Mouse (Mus musculus) MEL (cell line): ENCODE measurements around the gene Atp8b2. TPM values are rescaled to one million over a fixed set of nuclear protein-coding genes. Genes with fewer than 3 reads are reported as not detected.

Source experiments
- DNase-seq: peaks from one replicate; pipeline ENCODE4 v3.0.0; 2011; ENCODE audit warnings: low read depth, low spot score
- H3K27ac ChIP-seq: 2 replicates; pipeline ENCODE4 v1.5.1; 2012; ENCODE audit warnings: low read depth, mild to moderate bottlenecking, control low read depth, low read length, moderate library complexity; ENCODE audit not compliant: control insufficient read depth
- H3K27me3 ChIP-seq, 2 experiments: fragments of 150-350 bp in 1 of 2; sonication (generic) in 1 of 2; 2 replicates each; pipeline ENCODE4 v1.6.1; 2012; ENCODE audit warnings: low read length in 2 of 2, mild to moderate bottlenecking in 2 of 2, improper control_type of control experiment in 1 of 2, moderate library complexity in 1 of 2; ENCODE audit not compliant: insufficient read depth in 2 of 2, control insufficient read depth in 1 of 2
- H3K36me3 ChIP-seq, 2 experiments: 2 replicates each; pipeline ENCODE4 v1.6.1; 2012 to 2014; ENCODE audit warnings: low read length in 2 of 2, improper control_type of control experiment in 1 of 2, inconsistent platforms in 1 of 2, mild to moderate bottlenecking in 1 of 2; ENCODE audit not compliant: insufficient read depth in 2 of 2, control insufficient read depth in 1 of 2
- H3K4me1 ChIP-seq, 2 experiments: fragments of 150-350 bp in 1 of 2; sonication (generic) in 1 of 2; 2 replicates each; pipeline ENCODE4 v1.6.1; 2012; ENCODE audit warnings: low read length in 2 of 2, improper control_type of control experiment in 1 of 2, mild to moderate bottlenecking in 1 of 2; ENCODE audit not compliant: insufficient read depth in 2 of 2, control insufficient read depth in 1 of 2
- H3K4me3 ChIP-seq, 2 experiments: fragments of 150-350 bp in 1 of 2; sonication (generic) in 1 of 2; 2 replicates each; pipeline ENCODE4 v1.5.1; 2012; ENCODE audit warnings: low read depth in 2 of 2, low read length in 2 of 2, mild to moderate bottlenecking in 2 of 2, moderate library complexity in 2 of 2, control low read depth in 1 of 2, improper control_type of control experiment in 1 of 2; ENCODE audit not compliant: control insufficient read depth in 1 of 2, insufficient read depth in 1 of 2
- H3K79me2 ChIP-seq: 2 replicates; pipeline ENCODE4 v1.6.1; 2012; ENCODE audit warnings: mild to moderate bottlenecking, low read length, moderate library complexity; ENCODE audit not compliant: control insufficient read depth, poor library complexity, insufficient read depth
- H3K9ac ChIP-seq: 2 replicates; pipeline ENCODE4 v1.6.1; 2012; ENCODE audit warnings: low read depth, mild to moderate bottlenecking, control low read depth, low read length, moderate library complexity; ENCODE audit not compliant: control insufficient read depth, poor library complexity, severe bottlenecking
- H3K9me3 ChIP-seq: fragments of 150-350 bp; sonication (generic); replicated peaks from 2 replicates; pipeline ENCODE4 v1.6.1; 2012; ENCODE audit warnings: mild to moderate bottlenecking, low read length, improper control_type of control experiment, moderate library complexity; ENCODE audit not compliant: insufficient read depth
- BHLHE40 ChIP-seq: IDR thresholded peaks from 2 replicates; pipeline ENCODE4 v1.6.1; 2012; ENCODE audit warnings: low read depth, mild to moderate bottlenecking, inconsistent platforms, low read length, improper control_type of control experiment, borderline replicate concordance
- CHD1 ChIP-seq: IDR thresholded peaks from 2 replicates; pipeline ENCODE4 v1.6.1; 2012; ENCODE audit warnings: low read depth, mild to moderate bottlenecking, inconsistent platforms, low read length, improper control_type of control experiment
- CHD2 ChIP-seq: IDR thresholded peaks from 2 replicates; pipeline ENCODE4 v1.6.1; 2011; ENCODE audit warnings: low read length, improper control_type of control experiment
- CTCF ChIP-seq, 3 experiments: IDR thresholded peaks in 2 of 3; conservative IDR thresholded peaks in 1 of 3; 2 replicates each; pipeline ENCODE4 v1.5.1; 2011 to 2012; ENCODE audit warnings: low read length in 3 of 3, low read depth in 2 of 3, mild to moderate bottlenecking in 2 of 3, improper control_type of control experiment in 1 of 3, inconsistent platforms in 1 of 3, mixed read lengths in 1 of 3, moderate library complexity in 1 of 3; ENCODE audit not compliant: control insufficient read depth in 1 of 3, insufficient read depth in 1 of 3, poor library complexity in 1 of 3, severe bottlenecking in 1 of 3
- E2F4 ChIP-seq: IDR thresholded peaks from 2 replicates; pipeline ENCODE4 v1.6.1; 2011; ENCODE audit warnings: low read depth, low read length, improper control_type of control experiment, borderline replicate concordance
- ELF1 ChIP-seq: IDR thresholded peaks from 2 replicates; pipeline ENCODE4 v1.6.1; 2014; ENCODE audit warnings: low read depth, mild to moderate bottlenecking, inconsistent platforms, low read length, improper control_type of control experiment, moderate library complexity
- GATA1 ChIP-seq: IDR thresholded peaks from 2 replicates; pipeline ENCODE4 v1.6.1; 2011; ENCODE audit warnings: low read depth, low read length, improper control_type of control experiment
- JUND ChIP-seq: IDR thresholded peaks from 2 replicates; pipeline ENCODE4 v1.6.1; 2011; ENCODE audit warnings: low read depth, mild to moderate bottlenecking, improper control_type of control experiment, low read length
- KAT2A ChIP-seq: conservative IDR thresholded peaks from 2 replicates; pipeline ENCODE4 v1.6.1; 2012; ENCODE audit warnings: low read depth, low read length, improper control_type of control experiment, inconsistent platforms
- MAX ChIP-seq: IDR thresholded peaks from 2 replicates; pipeline ENCODE4 v1.6.1; 2011; ENCODE audit warnings: low read length, improper control_type of control experiment
- MAZ ChIP-seq: IDR thresholded peaks from 2 replicates; pipeline ENCODE4 v1.6.1; 2012; ENCODE audit warnings: low read depth, mild to moderate bottlenecking, inconsistent platforms, low read length, improper control_type of control experiment
- MEF2A ChIP-seq: IDR thresholded peaks from 2 replicates; pipeline ENCODE4 v1.6.1; 2014; ENCODE audit warnings: low read depth, mild to moderate bottlenecking, inconsistent platforms, low read length, improper control_type of control experiment; ENCODE audit not compliant: poor library complexity, insufficient replicate concordance, severe bottlenecking; ENCODE audit errors: extremely low read depth
- MXI1 ChIP-seq: IDR thresholded peaks from 2 replicates; pipeline ENCODE4 v1.6.1; 2011; ENCODE audit warnings: mild to moderate bottlenecking, low read depth, low read length, improper control_type of control experiment
- MYB ChIP-seq: IDR thresholded peaks from 2 replicates; pipeline ENCODE4 v1.6.1; 2011; ENCODE audit warnings: mild to moderate bottlenecking, low read depth, low read length, improper control_type of control experiment
- MYC ChIP-seq: IDR thresholded peaks from 2 replicates; pipeline ENCODE4 v1.6.1; 2011; ENCODE audit warnings: low read depth, mild to moderate bottlenecking, low read length, improper control_type of control experiment, moderate library complexity
- NELFE ChIP-seq: IDR thresholded peaks from 2 replicates; pipeline ENCODE4 v1.6.1; 2011; ENCODE audit warnings: low read depth, low read length, improper control_type of control experiment
- NRF1 ChIP-seq: IDR thresholded peaks from 2 replicates; pipeline ENCODE4 v1.6.1; 2014; ENCODE audit warnings: low read depth, mild to moderate bottlenecking, inconsistent platforms, low read length, improper control_type of control experiment, moderate library complexity; ENCODE audit not compliant: poor library complexity, insufficient read depth, severe bottlenecking
- POLR2AphosphoS2 ChIP-seq: IDR thresholded peaks from 2 replicates; pipeline ENCODE4 v1.6.1; 2011; ENCODE audit warnings: low read length, improper control_type of control experiment
- RAD21 ChIP-seq: IDR thresholded peaks from 2 replicates; pipeline ENCODE4 v1.6.1; 2011; ENCODE audit warnings: mild to moderate bottlenecking, low read depth, low read length, improper control_type of control experiment
- SIN3A ChIP-seq: IDR thresholded peaks from 2 replicates; pipeline ENCODE4 v1.6.1; 2012; ENCODE audit warnings: low read length, improper control_type of control experiment, inconsistent platforms
- SMC3 ChIP-seq: IDR thresholded peaks from 2 replicates; pipeline ENCODE4 v1.6.1; 2011; ENCODE audit warnings: low read depth, low read length, improper control_type of control experiment
- TAL1 ChIP-seq: IDR thresholded peaks from 2 replicates; pipeline ENCODE4 v1.6.1; 2012; ENCODE audit warnings: mild to moderate bottlenecking, inconsistent platforms, low read length, moderate library complexity, mixed read lengths
- TBP ChIP-seq: IDR thresholded peaks from 2 replicates; pipeline ENCODE4 v1.8.0; 2011; ENCODE audit warnings: low read depth, low read length, improper control_type of control experiment
- TCF12 ChIP-seq: IDR thresholded peaks from 2 replicates; pipeline ENCODE4 v1.6.1; 2014; ENCODE audit warnings: low read depth, mild to moderate bottlenecking, inconsistent platforms, low read length, improper control_type of control experiment, moderate library complexity
- UBTF ChIP-seq: IDR thresholded peaks from 2 replicates; pipeline ENCODE4 v1.6.1; 2012; ENCODE audit warnings: low read depth, mild to moderate bottlenecking, inconsistent platforms, low read length, improper control_type of control experiment, moderate library complexity, borderline replicate concordance; ENCODE audit not compliant: insufficient read depth
- USF1 ChIP-seq: IDR thresholded peaks from 2 replicates; pipeline ENCODE4 v1.6.1; 2014; ENCODE audit warnings: low read depth, mild to moderate bottlenecking, inconsistent platforms, low read length, improper control_type of control experiment, moderate library complexity
- USF2 ChIP-seq, 2 experiments: IDR thresholded peaks; 2 replicates each; pipeline ENCODE4 v1.6.1; 2011 to 2012; ENCODE audit warnings: improper control_type of control experiment in 2 of 2, low read length in 2 of 2, borderline replicate concordance in 1 of 2, inconsistent platforms in 1 of 2, low read depth in 1 of 2, mild to moderate bottlenecking in 1 of 2; ENCODE audit not compliant: insufficient read depth in 1 of 2
- ZC3H11A ChIP-seq: IDR thresholded peaks from 2 replicates; pipeline ENCODE4 v1.6.1; 2012; ENCODE audit warnings: low read depth, mild to moderate bottlenecking, inconsistent platforms, low read length, improper control_type of control experiment
- ZKSCAN1 ChIP-seq: IDR thresholded peaks from 2 replicates; pipeline ENCODE4 v1.6.1; 2012; ENCODE audit warnings: low read depth, mild to moderate bottlenecking, inconsistent platforms, low read length, improper control_type of control experiment, moderate library complexity
- ZMIZ1 ChIP-seq: IDR thresholded peaks from 2 replicates; pipeline ENCODE4 v1.6.1; 2012; ENCODE audit warnings: low read depth, mild to moderate bottlenecking, inconsistent platforms, low read length, improper control_type of control experiment, moderate library complexity
- ZNF384 ChIP-seq: IDR thresholded peaks from 2 replicates; pipeline ENCODE4 v1.6.1; 2012; ENCODE audit warnings: low read depth, mild to moderate bottlenecking, inconsistent platforms, low read length, improper control_type of control experiment
- polyA plus RNA-seq, 2 experiments: library from polyadenylated mRNA; stranded (reverse) in 1 of 2; unstranded in 1 of 2; fragments of >175 nt in 1 of 2; fragments of >200 nt in 1 of 2; gene quantifications; 2 replicates each; pipeline versions ENCODE4 v1.2.1 to v1.2.4; 2012; ENCODE audit warnings: low replicate concordance in 2 of 2, low read depth in 1 of 2; ENCODE audit not compliant: insufficient read length in 2 of 2, insufficient read depth in 1 of 2, missing spikeins in 1 of 2
- total RNA-seq: library from RNA; depleted of rRNA; stranded (reverse); fragments of 300-350 nt; gene quantifications from 2 replicates; pipeline ENCODE4 v1.2.3, GENCODE M21; 2012

Gene Atp8b2
- total and polyA plus RNA-seq, 3 experiments: 27.1 to 44.7 TPM; not detected in 1

DNA sequence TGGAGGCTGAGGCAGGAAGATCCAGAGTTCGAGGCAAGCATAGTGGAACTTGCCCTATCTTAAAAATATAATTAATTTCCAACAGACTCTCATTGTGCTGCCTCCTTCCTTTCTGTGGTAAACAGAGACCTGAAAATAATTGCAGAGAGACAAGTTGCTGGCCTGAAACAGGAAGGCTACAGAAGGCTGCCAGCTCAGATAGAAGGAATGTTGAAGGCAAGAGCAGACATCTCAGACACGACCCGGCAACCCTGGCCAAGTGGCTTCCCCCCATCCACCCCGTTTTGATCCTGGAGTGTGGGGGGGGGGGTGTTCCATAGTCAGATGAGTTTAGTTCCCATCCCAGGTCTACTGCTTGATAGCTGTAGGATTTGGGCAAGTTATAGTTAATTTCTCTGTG, 48.6 kb downstream of the Atp8b2 start:
- no peaks in the 10 kb centered on the region for H3K9me3 ChIP-seq

DNA sequence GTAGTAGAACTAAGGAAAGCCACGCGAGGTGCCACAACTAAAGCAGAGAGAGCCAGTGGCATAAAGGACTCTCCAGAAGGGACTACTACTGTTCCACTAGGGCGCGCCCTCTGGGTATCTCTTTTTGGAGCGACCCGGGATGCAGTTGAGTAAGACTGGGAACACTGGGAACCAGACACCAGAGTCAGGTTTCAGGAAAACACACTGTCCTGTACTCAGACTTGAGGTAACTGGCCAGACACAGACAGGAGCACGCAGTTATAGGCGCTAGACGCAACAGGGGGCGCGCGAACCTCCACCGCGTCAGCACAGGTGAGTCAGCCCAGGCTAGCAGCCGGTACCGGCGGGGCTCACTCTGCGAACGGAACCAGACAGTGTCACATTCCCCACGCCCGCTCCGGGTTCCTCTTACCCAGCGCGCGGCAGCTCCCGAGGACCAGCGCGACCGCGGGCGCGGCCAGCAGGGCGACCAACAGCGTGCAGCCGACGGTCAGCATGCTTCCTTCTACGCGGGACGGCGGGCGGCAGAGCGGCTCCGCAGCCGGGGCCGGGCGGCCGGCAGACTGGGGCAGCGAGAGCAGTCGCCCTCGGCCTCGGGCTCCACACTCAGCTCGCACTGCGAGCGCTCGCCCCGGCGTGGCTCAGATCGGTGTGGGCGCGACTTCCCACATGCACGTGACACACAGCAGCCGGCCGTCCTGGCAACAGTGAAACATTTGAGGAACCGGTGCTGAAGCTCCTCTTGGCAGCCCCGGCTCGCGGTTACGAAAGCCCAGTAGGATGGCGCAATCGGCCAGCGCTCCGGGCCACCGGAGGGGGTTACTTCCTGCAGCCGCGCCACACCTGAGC, 50.5 kb downstream of the Atp8b2 start, which contains the start of gene Il6ra:
Gene Il6ra, minus strand, starts transcription at position 654 of the 849 bp plus-strand sequence.
- Histone ChIP-seq H3K9ac (peak within 1 kb of the TSS; percentile 50), H3K79me2 (no peaks in the 10 kb centered on the region), H3K4me1 (peaks cover 0 to 19% of the 10 kb centered on the region in 2 experiments; a peak in 3 of 4 replicates), H3K36me3 (peaks cover 0 to 9% of the 10 kb centered on the region in 2 experiments; a peak in 2 of 4 replicates), H3K9me3 (no peaks in the 10 kb centered on the region), H3K27me3 (peaks cover 1 to 7% of the 10 kb centered on the region in 2 experiments; a peak in 3 of 4 replicates), H3K4me3 (peak within 1 kb of the TSS; percentile 52 to 65), H3K27ac (no peak within 1 kb of the TSS)
- peak; percentile 91 for DNase-seq
- TF ChIP-seq ZKSCAN1: no peak
- peak; percentile 66; the same call in 1 of the 2 replicates for TF ChIP-seq MYC
- TF ChIP-seq MAZ: no peak
- TF ChIP-seq UBTF: peak; percentile 98
- TF ChIP-seq MEF2A: no peak
- TF ChIP-seq USF2 (IDR thresholded peaks at IDR 0.05; ENCODE audit: borderline replicate concordance in 1 of 2, insufficient read depth in 1 of 2, low read depth in 1 of 2, low read length in 2 of 2): 0 out of 4 replicates have a peak, but pooled peaks of 1 of the 2 experiments have one; percentile 41
- peak; percentile 65 for TF ChIP-seq SIN3A
- TF ChIP-seq RAD21: no peak
- TF ChIP-seq SMC3: 0 out of 2 replicates have a peak, but pooled peaks have one; percentile 9
- TF ChIP-seq ELF1: 0 out of 2 replicates have a peak, but pooled peaks have one; percentile 40
- peak; percentile 93 for TF ChIP-seq TBP
- TF ChIP-seq USF1: peak; percentile 92
- TF ChIP-seq POLR2AphosphoS2: no peak
- no peak for TF ChIP-seq ZMIZ1
- TF ChIP-seq TCF12: 0 out of 2 replicates have a peak, but pooled peaks have one; percentile 12
- TF ChIP-seq KAT2A: no peak
- no peak for TF ChIP-seq JUND
- TF ChIP-seq ZNF384: no peak
- TF ChIP-seq TAL1: no peak
- peak; percentile 93 for TF ChIP-seq MXI1
- TF ChIP-seq E2F4: no peak
- TF ChIP-seq NRF1: no peak
- TF ChIP-seq CHD1: no peak
- TF ChIP-seq BHLHE40: peak; percentile 98

More for the DNA sequence above, 48.6 kb downstream of the Atp8b2 start:
- H3K36me3 ChIP-seq: peaks cover 0 to 9% of the 10 kb centered on the region in 2 experiments; a peak in 2 of 4 replicates
- DNase-seq: no peak
- H3K79me2 ChIP-seq: no peaks in the 10 kb centered on the region
- H3K4me1 ChIP-seq: peaks cover 0 to 19% of the 10 kb centered on the region in 2 experiments; a peak in 3 of 4 replicates
- H3K4me3 ChIP-seq: no peak overlapping the region
- no peak overlapping the region for H3K27ac ChIP-seq
- H3K9ac ChIP-seq: no peak overlapping the region
- TF ChIP-seq KAT2A (no peak), CHD2 (no peak), MAX (no peak), CTCF (IDR thresholded peaks at IDR 0.05 in 2 of 3, conservative IDR thresholded peaks at IDR 0.05 in 1 of 3; ENCODE audit: control insufficient read depth in 1 of 3, insufficient read depth in 1 of 3, low read depth in 2 of 3, low read length in 3 of 3, poor library complexity in 1 of 3, severe bottlenecking in 1 of 3) (no peak), CHD1 (no peak), NELFE (no peak), NRF1 (no peak), MYB (no peak), ZC3H11A (no peak), GATA1 (no peak)
- peaks cover 1 to 7% of the 10 kb centered on the region in 2 experiments; a peak in 3 of 4 replicates for H3K27me3 ChIP-seq
